Mouse (Mus musculus): ENCODE results near the gene Ficd.
"Not testable (repeated sequence)": the region's sequence is repeated elsewhere in the genome, so short reads cannot be mapped to it uniquely, and the experiment has no call there.

Ficd gene

DNA sequence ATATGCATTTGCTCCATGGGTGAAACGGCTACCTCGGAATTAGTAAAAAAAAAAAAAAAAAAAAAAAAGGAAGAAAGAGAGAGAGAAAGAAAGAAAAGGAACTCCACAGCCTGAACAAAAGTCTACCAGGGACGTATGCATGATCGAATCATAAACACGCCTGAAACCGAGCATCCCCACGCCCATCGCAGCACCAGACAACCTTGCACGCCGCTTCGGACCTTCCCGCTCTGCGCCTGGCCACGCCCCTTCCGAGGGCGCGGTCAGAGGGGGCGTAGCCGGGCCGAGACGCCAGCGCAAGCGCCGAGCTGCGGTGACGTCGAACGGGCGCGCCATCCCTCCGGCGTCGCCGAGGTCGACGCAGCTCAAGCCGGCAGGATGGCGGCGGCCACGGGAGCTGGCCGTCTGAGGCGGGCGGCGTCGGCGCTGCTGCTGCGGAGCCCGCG lies 36.9 kb downstream of the Ficd start, which contains the start of the genes Sart3 and Iscu:
Sart3 (minus strand) TSS at position 61 of the 446 bp plus-strand sequence.
Iscu (plus strand) TSS at position 299 of the 446 bp plus-strand sequence.
- in situ Hi-C loops (cut with MseI, MboI), result loop anchor here in 1 of 2 experiments (5.0 kb wide), 1 partner anchor 35 kb away; no protein-coding TSS in a partner anchor

GRCm38 (mm10) chr5:113772905-113773519 lies 37.4 kb downstream of the Ficd start:
- in situ Hi-C loops (cut with MseI, MboI), result loop anchor here in 1 of 2 experiments (5.0 kb wide), 1 partner anchor 34 kb away; no protein-coding TSS in a partner anchor

GRCm38 (mm10) chr5:113773664-113774063 lies 38.1 kb downstream of the Ficd start:
- in situ Hi-C loops (cut with MseI, MboI), result loop anchor here in 1 of 2 experiments (5.0 kb wide), 1 partner anchor 34 kb away; no protein-coding TSS in a partner anchor

DNA sequence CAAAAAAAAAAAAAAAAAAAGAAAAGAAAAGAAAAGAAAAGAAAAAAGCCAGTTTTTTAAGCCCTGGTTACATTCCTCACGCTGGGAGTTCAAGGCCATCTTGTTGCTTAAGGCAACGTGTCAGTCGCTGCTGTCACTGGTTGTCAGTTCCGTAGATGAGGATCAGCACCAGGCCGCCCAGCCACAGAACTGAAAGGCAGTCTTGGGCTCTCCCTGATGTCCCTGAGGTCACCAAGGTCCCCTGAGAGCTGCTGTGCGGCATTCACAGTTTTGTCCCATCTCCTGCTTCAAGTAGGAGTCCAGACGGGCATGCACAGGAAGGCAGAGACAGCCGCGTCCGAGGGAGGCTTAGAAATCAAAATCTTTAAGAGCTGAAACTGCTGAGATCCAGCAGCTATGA lies 40.0 kb downstream of the Ficd start:
- in situ Hi-C loops (cut with MseI, MboI), result loop anchor here in 1 of 2 experiments (5.0 kb wide), 1 partner anchor 37 kb away; no protein-coding TSS in a partner anchor

DNA sequence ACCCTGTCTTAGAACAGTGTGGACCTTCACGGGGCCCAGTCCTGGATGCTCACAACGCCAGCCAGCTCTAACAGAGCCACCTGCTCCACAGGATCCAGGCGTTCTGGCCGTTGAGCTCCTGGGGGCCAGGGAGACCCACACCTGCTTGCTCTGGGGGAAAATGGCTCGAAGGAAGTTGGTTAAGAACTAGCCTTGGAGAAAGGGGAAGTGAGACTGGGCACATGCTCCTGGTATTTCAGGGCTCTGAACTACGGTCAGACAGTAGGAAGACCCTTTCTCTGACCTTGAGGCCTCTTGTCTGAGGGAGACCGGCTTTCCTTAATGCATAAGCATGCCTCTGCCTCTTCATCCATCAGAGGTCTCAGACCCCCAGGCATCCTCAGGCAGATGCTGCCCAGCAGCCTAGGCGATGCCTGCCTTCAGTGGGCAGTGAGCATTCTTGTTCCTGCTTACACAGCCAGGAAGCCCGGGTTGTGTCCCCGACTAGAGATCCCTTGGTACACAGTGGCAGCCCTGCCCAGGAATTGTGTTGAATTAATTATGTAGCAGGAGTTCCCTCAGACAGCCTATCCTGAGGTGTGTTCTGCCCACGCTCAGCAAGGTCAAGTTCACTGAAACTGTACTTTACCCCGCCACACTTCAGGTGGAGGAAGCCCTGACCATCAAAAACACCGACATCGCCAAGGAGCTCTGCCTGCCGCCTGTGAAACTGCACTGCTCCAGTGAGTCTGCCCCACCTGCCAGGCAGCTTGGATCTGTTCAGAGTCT lies 40.7 kb downstream of the Ficd start:
- in situ Hi-C loops (cut with MseI, MboI), result loop anchor here in 1 of 2 experiments (5.0 kb wide), 1 partner anchor 36 kb away; no protein-coding TSS in a partner anchor

DNA sequence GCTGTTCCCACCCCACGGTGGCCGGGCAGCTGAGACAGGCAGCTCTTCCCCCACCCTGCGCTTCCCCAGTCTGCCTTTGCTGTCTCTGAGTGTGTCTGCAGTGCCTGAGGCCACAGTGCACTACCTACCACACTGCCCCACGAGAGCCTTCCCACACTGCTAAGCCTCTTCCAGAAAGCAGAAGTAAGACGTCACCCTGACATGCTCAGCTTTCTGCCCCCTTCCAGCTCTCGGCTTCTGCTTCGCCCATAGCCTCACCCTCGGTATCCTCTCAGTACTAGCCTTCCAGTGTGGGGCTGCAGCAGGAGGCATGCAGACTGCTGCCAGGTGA lies 41.3 kb downstream of the Ficd start:
- in situ Hi-C loops (cut with MseI, MboI), result loop anchor here in 1 of 2 experiments (5.0 kb wide), 1 partner anchor 35 kb away; no protein-coding TSS in a partner anchor

DNA sequence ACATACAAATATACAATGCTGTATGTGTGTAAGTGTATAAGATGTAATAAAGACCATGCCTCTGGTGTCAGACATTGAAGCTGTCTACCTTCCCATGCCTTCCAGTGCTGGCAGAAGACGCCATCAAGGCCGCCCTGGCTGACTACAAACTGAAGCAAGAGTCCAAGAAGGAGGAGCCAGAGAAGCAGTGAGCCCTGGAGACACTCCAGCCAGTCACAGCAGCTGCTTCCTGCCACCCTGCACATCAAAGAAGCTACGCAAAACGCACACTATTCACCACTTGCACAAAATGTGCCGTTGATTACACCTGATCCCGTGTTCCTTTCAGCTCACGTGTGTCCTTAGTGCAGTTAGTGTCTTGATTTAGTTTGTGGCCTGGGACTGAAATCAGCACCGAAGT lies 42.1 kb downstream of the Ficd start:
- in situ Hi-C loops (cut with MseI, MboI), result loop anchor here in 1 of 2 experiments (5.0 kb wide), 1 partner anchor 35 kb away; no protein-coding TSS in a partner anchor

DNA sequence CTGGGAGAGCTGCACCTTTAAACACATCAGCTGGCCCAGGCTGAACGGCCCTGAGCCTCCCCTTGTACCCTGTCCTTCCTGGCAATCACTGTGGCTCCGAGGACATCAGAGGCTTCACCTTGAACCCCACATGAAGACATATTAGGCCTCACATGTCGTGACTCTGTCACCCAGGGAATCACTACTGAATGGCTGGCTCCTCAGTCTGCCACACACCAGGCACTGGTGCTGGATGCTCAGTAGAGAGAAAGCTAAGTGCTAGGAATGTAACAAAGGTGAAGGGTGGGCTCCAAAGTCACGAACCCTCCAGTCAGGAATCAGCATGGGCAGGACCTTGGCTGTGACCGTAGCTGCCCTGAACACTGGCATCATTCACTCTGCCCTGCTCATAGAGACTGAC lies 44.0 kb downstream of the Ficd start:
- in situ Hi-C loops (cut with MseI, MboI), result loop anchor here in 1 of 2 experiments (5.0 kb wide), 1 partner anchor 33 kb away; no protein-coding TSS in a partner anchor

- in situ Hi-C loops (cut with MseI, MboI), result no loop called here
Observed at GRCm38 (mm10) chr5:113780082-113780752, 44.6 kb downstream of the Ficd start.

DNA sequence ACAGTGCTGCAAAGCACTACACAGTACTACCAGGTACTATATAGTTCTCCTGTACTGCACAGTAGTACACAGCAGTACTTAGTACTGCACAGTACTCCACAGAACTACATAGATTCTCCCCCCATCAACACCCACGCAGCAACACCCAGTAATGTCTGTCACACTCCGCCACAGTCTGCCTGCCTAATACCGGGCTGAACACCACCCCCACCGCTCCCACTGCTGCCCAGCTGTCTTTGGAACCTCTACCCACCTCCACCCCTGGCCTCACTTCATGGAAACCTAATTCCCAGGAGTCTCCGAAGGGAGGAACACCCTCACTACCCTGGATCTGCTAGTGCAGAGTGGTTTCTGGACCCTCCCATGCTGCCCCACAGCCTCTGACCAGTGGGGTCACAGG lies 45.2 kb downstream of the Ficd start:
- in situ Hi-C loops (cut with MseI, MboI), result no loop called here

DNA sequence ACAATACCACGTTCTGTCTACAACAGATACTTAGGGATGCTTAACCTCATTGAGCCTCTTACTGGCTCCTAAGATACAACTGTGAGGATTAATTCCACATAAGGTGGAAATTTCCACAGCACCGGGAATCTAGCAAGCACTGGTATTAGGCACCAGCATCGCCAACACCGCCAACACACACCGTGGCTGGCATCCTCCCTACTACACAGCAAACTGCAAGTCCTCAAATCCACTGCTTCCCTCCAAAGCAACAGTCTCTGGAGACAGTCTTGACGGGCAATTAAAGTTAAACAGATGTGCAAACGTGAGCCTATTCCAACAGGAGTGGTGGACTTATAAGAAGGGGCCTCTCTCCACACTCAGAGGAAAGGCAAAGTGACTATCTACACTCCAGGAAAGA lies 45.7 kb downstream of the Ficd start:
- in situ Hi-C loops (cut with MseI, MboI), result no loop called here

DNA sequence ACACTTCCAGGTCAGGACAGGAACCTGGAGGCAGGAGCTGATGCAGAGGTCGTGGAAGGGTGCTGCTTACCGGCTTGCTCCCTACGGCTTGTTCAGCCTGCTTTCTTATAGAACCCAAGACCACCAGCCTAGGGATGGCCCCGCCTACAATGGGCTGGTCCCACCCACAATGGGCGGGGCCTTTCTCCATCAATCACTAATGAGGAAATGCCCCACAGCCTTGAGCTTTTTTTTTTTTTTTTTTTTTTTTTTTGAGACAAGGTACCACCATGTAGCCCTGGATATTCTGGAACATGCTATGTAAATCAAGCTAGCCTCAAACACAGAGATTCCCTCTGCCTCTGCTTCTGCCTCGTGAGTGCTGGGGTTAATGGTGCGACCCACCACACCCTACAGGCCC lies 46.3 kb downstream of the Ficd start:
- in situ Hi-C loops (cut with MseI, MboI), result no loop called here

DNA sequence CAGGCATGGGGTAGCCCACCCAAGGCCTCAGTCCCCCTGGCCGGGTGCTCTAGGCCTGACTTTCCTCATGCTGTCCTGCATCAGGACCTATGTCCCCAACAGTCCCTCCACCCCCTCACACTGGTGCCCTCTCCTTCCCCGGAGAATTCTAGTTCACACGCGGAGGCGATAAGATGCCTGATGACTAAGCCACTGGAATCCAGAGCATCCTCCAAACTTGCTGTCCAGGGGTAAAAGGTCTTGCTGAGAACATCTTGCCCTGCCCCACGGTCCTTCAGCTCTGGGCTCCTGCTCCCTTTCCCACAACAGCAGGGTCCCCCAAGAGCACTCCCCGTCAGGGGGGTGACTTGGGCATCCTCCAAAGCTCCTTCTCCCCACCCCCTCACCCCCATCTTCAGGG lies 47.0 kb downstream of the Ficd start:
- in situ Hi-C loops (cut with MseI, MboI), result no loop called here

DNA sequence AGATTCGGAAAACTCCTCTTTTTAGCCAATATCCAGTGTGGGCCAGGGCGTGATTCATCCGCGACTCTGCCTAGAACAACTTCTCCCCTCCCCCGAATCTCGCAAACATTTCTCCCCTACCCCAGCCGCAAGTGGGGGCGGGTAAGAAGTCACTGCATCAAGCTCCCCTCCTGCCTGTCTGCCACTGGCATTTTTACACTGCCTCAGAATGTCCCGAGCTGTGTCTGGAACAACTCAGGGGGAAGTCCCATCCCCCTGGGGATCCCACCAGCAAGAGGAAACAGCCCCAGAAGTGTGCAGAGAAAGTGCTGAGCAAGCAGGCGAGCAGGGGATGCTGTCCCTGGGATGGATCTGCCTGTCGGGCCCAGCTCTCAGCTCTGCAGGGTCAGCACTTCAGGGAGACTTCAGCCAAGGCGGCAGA lies 48.0 kb downstream of the Ficd start:
- in situ Hi-C loops (cut with MseI, MboI), result no loop called here

DNA sequence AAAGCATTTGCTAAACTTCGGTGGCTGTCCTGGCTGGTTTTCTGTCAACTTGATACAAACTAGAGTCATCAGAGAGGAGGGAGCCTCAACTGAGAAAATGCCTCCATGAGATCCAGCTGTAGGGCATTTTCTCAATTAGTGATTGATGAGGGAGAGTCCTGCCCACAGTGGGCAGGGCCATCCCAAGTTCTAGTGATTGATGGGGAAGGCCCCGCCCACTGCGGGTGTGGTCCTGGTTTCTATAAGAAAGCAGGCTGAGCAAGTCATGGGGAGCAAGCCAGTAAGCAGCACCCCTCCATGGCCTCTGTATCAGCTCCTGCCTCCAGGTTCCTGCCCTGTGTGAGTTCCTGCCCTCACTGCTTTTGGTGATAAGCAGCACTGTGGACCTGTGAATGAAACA lies 48.5 kb downstream of the Ficd start:
- in situ Hi-C loops (cut with MseI, MboI), result not testable (repeated sequence)

- in situ Hi-C loops (cut with MseI, MboI), result no loop called here
Observed at GRCm38 (mm10) chr5:113786985-113787384, 51.4 kb downstream of the Ficd start.

- in situ Hi-C loops (cut with MseI, MboI), result no loop called here
Observed at GRCm38 (mm10) chr5:113788645-113789044, 53.0 kb downstream of the Ficd start.

DNA sequence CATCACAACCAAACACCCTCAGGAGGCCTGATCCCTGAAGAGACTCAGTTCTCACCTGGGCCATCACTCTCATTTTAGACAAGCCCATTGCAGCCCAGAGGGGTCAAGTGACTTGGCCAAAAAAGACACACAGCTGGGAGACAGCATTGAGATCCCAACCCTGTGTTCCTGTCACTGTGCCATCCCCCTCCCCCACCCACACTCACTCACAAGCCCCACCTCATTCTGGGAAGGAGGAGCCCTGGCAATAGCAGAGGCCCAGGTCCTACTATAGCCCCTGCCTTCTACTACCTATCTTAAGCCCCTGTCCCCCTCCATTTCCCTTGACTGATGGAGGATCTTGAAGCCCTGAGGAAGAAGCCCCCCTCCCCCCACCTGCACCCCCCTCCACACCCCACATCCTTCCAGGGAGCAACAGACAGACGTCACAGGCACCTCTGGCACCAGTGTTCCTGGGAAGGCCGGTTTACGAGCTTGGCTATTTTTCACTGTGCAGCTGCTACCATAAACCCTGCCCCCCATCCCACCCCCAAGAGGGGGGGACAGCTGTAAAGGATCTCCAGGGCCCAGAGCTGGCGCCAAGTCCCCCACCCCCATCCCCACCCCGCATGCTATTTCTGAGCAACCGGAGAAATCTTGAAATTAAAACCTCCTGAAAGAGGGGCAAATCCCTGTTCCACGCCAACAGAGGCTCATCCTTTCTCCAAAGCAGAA lies 53.6 kb downstream of the Ficd start:
- in situ Hi-C loops (cut with MseI, MboI), result no loop called here

All from mouse trophoblast stem cell (cell line).